Mouse (Mus musculus) megakaryocyte, adult 5-6 weeks (primary cell): ENCODE results near the gene Eomes. TPM values are rescaled to one million over a fixed set of nuclear protein-coding genes. Genes with fewer than 3 reads are reported as not detected.

Experiments
- ATAC-seq: 2 replicates; pipeline ENCODE4 v1.8.0; 2016; ENCODE audit warnings: mild to moderate bottlenecking, inconsistent platforms; ENCODE audit not compliant: poor library complexity, severe bottlenecking
- total RNA-seq, 2 experiments: library from RNA; stranded (forward) in 1 of 2; stranded (reverse) in 1 of 2; fragments of 153-499, 151-499 nt in 1 of 2; fragments of 221-1000, 200-1000 nt in 1 of 2; gene quantifications; 2 replicates each; pipeline versions ENCODE4 v1.2.3 to v1.2.4; 2015 to 2017

The Eomes gene
- total RNA-seq, 2 experiments from 2014 or later = 0.37 to 0.78 TPM

DNA sequence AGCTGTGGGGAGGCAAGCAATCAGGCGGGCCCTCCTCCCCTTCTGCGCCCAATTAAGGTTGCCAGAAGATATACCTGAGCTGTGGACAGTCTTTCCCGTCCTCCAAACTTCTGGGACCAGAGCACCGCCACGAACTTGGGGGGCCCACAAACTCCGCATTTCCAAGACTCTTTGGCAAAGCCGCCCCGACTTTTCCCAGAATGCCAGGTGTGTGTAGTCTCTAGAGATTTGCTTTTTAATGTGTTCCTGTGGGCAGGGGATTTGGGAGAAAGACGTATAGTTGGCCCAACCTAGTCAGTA, 9.0 kb downstream of the Eomes start:
- no peak for ATAC-seq

- ATAC-seq = no peak
These were observed 9.6 kb downstream of the Eomes start for GRCm38 (mm10) chr9:118487636-118488035.

GRCm38 (mm10) chr9:118488138-118488895, 10.3 kb downstream of the Eomes start:
- peak; percentile 67 for ATAC-seq

DNA sequence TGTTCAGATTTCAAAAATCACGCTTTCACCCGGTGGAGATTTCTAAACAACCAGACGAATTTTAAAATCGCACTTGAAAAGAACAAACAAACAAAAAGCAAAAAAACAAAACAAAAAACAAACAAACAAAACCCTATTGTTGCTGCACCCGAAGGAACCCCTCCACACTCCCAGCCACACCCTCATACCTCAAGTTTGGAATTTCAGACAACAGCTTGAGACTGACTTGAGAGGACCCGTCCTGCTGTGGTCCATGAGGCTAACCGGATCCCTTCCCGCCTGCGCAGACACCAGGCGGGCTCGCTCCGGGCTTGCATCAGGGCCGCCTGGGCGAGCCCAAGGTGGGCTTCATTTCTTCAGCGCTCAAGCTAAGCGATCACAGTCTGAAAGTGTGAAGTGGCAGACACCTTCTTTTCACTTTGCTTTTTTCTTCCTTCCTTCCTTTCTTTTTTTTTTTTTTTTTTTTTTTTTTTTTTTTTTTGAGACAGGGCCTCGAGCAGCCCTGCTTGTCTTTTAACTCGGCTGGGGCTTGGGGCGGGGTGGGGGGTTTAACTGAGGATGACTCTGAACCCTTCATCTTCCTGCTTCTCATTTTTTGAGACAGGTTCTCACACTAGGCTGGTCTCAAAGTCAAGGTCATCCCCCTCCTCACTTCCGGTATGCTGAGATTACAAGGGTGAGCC, 11.0 kb downstream of the Eomes start:
- no peak for ATAC-seq

GRCm38 (mm10) chr9:118489579-118490019, 11.6 kb downstream of the Eomes start:
- peak; percentile 86 for ATAC-seq

DNA sequence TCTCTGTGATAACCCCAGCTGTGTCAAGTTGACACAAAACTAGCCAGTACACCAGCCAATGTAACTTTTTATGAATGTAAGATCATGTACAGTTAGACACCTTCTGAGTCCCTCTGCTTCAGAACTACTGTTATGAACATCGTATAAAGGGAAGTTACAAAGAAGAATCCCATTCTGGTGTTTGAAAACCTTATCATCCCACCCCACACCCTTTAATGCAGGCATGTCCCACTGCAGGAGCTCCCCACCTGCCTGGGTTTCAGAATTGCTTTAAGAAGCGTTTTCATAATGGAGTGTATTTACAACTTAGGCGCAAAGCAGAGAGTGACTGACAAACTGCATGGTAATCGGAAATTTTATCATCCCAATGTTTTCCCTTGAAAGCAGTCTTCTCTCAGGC, 13.2 kb downstream of the Eomes start:
- no peak for ATAC-seq

DNA sequence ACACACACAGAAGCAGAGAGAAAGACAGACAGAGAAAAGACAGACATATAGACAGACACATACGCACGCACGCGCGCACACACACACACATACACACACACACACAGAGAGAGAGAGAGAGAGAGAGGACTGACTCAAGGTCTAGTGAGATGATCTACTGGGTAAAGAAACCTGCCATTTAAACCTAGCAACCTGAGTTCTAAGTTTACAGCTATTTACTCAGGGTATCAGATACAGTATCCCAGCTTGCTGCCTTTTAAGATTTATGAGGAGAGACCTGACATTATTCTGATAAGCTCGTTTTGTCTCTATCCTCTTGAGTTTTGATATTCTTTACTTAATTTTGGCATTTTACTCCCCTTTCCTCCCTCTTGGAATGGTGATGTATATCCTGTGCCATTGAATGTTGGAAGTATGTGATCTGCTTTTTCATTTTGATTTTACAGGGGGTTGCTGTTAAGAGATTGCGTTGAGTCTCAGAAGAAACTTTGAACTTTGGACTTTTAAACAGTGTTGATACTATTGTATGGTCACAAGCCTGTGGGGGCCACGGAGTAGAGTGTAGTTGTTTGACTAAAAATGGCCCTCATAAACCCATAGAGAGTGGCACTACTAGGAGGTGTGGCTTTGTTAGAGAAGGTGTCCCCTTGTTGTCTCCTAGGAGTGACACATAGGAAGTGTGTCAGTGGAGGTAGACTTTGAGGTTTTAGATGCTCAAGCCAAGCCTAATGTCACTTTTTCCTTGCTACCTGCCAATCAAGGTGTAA, 15.1 kb downstream of the Eomes start:
- ATAC-seq = no peak

GRCm38 (mm10) chr9:118494106-118494505, 16.1 kb downstream of the Eomes start:
- no peak for ATAC-seq

DNA sequence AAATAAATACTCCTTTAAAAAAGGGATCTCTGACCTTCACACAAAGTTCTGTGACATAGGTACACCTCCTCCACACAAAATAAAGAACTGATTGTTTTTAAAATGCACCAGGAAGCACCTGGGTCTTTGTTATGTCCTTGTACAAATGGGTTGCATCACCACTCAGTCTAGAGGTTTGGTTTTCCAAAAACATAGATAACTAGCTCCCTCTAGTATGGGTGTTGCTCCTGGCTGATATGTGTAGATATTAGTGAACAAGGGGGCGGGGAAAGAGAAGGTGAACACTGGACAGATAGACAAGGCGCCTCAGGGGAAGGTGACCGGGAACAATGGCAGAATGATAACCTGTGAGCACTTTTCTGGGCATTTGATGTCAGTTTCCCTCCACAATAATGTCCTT, 17.9 kb downstream of the Eomes start:
- ATAC-seq = no peak

DNA sequence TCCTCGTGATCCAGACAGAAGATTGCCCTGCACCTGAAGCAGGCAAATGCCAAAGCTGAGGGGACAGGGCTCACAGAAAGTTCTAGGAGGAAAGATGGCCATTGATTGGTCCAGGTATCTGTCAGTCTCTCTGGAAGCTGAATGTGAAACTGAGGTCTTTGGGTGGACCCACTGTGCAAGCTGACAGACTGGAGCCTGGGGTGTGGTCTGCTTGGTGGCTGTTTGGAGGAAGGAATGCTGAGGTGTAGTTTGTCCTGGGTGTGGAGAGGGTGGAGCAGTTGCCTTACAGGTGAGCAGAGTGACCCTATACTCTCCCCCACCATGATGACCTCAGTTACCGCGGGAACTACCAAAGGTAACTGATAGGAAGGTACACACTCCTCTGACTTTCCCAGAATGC, 18.9 kb downstream of the Eomes start:
- ATAC-seq = no peak

- no peak for ATAC-seq
These were observed 20.0 kb downstream of the Eomes start for GRCm38 (mm10) chr9:118498061-118498460.

DNA sequence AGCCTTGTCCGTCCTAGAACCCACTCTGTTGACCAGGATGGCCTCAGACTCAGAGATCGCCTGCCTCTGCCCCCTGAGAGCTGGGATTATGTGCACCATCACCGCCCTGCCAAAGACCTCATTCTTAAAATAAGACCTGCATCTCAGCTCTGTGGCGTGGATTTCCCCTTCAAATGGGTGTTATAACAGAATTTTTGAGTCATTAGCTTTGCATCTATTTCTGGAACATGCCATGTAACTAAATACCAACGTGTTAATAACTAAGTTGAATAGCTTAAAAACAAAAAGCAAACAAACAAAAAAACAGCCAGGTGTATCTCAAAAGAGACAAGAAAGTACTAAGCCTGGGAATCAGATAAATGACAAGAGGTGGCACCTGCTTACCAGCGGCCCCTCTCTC, 23.0 kb downstream of the Eomes start:
- no peak for ATAC-seq

GRCm38 (mm10) chr9:118504656-118505055, 26.6 kb downstream of the Eomes start:
- ATAC-seq = no peak

GRCm38 (mm10) chr9:118506020-118506403, 28.0 kb downstream of the Eomes start, which contains the start of gene Golga4:
Golga4 (plus strand) TSS chr9:118506267.
- ATAC-seq = peak; percentile 92

DNA sequence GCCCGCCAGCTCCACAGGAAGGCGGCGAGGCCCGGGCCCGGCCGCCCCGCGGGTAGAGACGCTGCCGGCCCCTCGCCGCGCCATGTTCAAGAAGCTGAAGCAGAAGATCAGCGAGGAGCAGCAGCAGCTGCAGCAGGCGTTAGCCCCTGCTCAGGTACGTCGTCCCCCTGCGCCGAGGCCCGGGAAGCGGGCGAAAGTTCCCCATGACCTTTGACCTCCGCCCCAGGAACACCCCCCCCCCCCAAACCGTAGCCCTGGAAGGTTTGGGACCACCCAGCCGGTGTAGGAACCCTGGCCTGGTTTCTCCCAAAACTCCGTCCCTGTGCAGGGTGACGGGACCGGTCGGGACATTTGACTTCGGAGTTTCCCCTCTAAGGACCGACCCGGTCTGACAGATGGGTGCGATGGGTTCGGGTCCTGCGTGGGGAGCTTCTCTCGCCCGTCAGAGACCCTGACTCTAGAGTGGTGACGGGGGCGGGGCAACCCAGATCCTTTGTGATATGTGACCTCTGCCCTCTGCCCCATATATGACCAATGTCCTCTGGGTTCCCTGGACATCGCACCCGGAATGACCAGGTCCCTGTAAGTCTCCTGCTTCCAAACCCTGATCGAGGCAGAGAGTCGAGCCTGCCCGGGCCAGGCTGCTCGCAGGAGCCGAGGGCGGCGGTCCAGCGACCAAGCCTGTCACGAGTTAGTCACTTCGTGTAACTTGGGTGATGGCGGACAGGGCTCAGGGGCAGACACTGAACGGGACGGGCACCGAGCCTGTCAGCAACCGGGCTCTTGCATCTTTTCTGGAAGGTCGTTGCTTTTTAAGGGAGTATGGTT, 28.6 kb downstream of the Eomes start:
- ATAC-seq = peak; percentile 49

DNA sequence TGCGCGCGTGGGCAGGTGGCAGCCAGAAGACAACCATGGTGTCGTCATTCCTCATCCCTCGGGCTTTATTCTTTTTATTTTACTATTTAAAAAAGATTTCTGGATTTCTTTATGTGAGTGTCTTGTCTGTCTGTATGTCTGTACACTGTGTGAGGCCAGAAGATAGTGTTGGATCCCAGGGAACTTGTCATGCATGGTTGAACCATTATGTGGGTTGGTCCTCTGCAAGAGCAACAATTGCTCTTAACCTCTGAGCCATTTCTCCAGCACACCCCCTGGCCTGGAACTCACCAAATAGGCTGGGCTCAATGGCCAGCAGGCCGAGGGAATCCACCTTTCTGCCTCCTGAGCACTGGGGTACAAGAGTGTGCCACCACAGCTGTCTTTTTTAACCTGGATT, 29.5 kb downstream of the Eomes start:
- no peak for ATAC-seq

DNA sequence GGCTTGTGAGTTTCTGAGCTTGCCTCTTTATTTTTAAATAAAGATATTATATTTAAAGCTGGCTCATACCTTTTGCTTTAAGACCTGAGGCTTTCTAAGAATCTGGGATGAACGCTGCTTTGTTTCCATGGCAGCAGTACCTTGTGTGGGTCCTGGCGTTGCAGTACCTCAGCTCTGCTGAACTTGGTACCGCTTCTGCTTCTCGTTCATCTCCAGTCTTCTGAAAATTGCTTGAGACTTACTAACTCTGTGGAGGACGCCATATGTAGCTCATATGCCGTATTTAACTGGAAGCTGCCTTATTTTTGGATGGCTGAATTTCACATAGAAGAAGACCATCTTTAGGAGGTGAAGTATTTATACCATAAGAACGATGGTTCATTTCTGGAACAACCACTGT, 30.6 kb downstream of the Eomes start:
- ATAC-seq = no peak

DNA sequence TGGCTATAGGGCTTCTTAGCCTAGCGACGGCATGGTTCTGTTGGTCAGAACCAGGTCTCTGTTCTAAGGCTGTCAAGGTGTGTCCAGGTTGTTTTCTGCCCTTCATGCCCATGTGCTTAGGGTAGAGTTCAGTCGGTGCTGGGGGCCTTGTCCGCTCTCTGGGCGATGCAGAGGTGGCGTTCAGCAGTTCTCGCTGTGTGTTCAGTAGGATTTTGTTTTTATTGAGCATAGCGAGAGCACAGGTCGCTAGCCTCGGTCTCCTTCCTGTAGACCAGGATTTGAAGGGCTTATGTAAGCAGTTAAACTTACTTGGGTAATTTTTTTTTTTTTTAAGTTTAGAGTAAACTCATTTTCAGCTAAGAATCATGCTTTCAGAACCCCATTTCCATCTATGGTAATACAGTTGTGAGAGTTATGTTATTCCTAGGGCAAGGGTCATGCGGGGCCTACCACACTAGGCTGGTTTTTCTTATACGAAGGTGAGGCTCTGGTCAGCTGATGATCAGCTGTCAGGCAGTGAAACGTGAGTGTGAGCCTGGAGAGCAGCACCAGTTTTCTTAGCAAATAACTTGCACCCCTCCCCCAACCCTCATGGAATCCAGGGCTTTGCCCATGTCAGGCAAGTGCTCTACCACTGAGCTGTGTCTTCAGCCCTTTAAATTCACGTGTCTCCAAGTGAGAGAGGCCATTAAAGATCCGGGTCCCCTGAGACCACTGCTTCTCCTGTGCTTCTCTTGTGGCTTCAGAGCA, 33.1 kb downstream of the Eomes start:
- no peak for ATAC-seq

GRCm38 (mm10) chr9:118512681-118513233, 34.7 kb downstream of the Eomes start:
- ATAC-seq = no peak

DNA sequence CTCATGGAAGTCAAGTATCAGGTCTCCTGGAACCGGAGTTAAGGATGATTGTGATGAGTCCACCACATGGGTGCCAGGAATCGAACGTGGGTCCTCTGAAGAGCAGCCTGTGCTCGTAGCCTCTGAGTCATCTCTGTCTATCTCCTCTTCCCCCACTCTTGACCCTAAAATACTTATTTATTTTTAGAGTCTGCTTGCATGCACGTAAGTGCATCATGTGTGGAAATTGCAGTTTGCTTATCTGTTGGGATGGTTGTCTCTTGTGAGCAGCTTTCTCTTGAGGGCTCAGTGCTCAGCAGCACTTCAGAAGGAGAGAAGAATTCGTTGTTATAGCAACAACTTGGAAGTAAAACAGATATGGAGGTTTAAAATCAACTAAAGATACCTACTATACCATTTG, 37.5 kb downstream of the Eomes start:
- ATAC-seq = no peak
